23 mouse cellular contexts compared by ENCODE assay signal in the genomic region with DNA sequence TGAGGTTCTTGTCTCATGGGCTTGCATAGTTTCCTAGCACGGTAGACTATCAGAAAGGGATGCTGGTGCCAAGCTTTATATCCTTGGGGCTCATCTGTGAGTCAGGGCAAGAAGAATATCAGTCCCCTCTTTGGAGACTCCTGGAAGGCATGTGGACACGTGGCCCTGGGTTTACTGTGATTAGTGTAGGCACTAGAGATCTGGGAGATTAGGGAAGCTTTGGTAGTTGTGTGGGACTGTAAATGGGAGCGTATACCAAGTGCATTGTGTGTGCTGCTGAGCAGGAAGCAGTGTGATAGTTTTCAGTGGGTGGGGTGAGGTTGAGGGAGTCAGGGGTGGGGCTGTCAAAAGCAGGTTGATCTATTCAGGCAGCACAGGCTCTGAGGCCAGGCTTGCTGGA. TPM values are rescaled to one million over a fixed set of nuclear protein-coding genes. Genes with fewer than 3 reads are reported as not detected.
DNase-seq lines count a peak whose midpoint lies in the region; ATAC-seq and TF ChIP-seq lines count a peak whose summit lies in the region.
"Had no signal": no experiment of that assay in that cellular context is flagged by ENCODE, and none has a peak within 500 bp of the region (broad histone marks: within the 10 kb centered on the region; RNA-seq: fewer than 3 reads in every experiment).

No protein-coding gene starts in this region.

- H3K4me1 ChIP-seq in limb, embryonic 13.5 days = peaks cover 20% of the 10 kb centered on the region
- H3K4me1 ChIP-seq in limb, embryonic 10.5 days = peaks cover 16% of the 10 kb centered on the region

- H3ac ChIP-seq in myocyte (ENCODE audit: control insufficient read depth, insufficient read length) = no peak overlapping the region

- H3K9me3 ChIP-seq in limb, embryonic 13.5 days = no peaks in the 10 kb centered on the region
- no peaks in the 10 kb centered on the region for H3K9me3 ChIP-seq in limb, embryonic 10.5 days (replicated peaks)
- H3K9me3 ChIP-seq: embryonic facial prominence, embryonic 12.5 days; forebrain, embryonic 13.5 days; midbrain, embryonic 15.5 days had no signal

- H3K79me2 ChIP-seq in myocyte (ENCODE audit: control insufficient read depth, insufficient read depth) = peaks cover 66% of the 10 kb centered on the region

- 0 out of 2 replicates have a peak overlapping the region, but pooled peaks have one; percentile 31 for H3K9ac ChIP-seq in limb, embryonic 13.5 days
- H3K9ac ChIP-seq: embryonic facial prominence, embryonic 12.5 days; midbrain, embryonic 15.5 days had no signal

- peak; percentile 56 to 86 for DNase-seq in adrenal gland, adult (ENCODE audit: inconsistent age in 2 of 2, low spot score in 1 of 2)
- no peak for DNase-seq in adrenal gland, postnatal 25 days
- no peak for DNase-seq in limb, embryonic 10.5 days (ENCODE audit: low spot score)
- peak; percentile 61 for DNase-seq in adrenal gland, postnatal 14 days
- DNase-seq in urinary bladder, adult 2 months (ENCODE audit: low spot score) = no peak
- DNase-seq in yolk sac, embryonic 10.5 days (ENCODE audit: low spot score) = no peak
- DNase-seq: heart, postnatal 14 days; kidney, adult 11 months; kidney, postnatal 36 days; lung, postnatal 36 days; right cerebral cortex, postnatal 14 days had no signal

- no peak overlapping the region for H3K27ac ChIP-seq in limb, embryonic 13.5 days
- H3K27ac ChIP-seq in limb, embryonic 10.5 days = no peak overlapping the region
- H3K27ac ChIP-seq: embryonic facial prominence, embryonic 12.5 days; forebrain, embryonic 13.5 days; midbrain, embryonic 15.5 days had no signal

- WGBS in limb, embryonic 13.5 days = 73% methylated on average over 3 of the region's 3 CpGs
- 73% methylated on average over 3 of the region's 3 CpGs for WGBS in limb, embryonic 10.5 days

- no peak for TF ChIP-seq POLR2A in myocyte (IDR thresholded peaks at IDR 0.05; ENCODE audit: insufficient read length, low read depth)

- no peaks in the 10 kb centered on the region for H3K27me3 ChIP-seq in limb, embryonic 13.5 days
- no peaks in the 10 kb centered on the region for H3K27me3 ChIP-seq in limb, embryonic 10.5 days (ENCODE audit: low read depth, poor library complexity, severe bottlenecking)
- no peaks in the 10 kb centered on the region for H3K27me3 ChIP-seq in myocyte (ENCODE audit: control insufficient read depth, insufficient read depth, insufficient read length)
- H3K27me3 ChIP-seq: CH12.LX; embryonic facial prominence, embryonic 12.5 days; forebrain, embryonic 13.5 days; midbrain, embryonic 15.5 days had no signal

- no peak for ATAC-seq in limb, embryonic 13.5 days (ENCODE audit: low FRiP score, low read depth)
- ATAC-seq: forebrain, embryonic 13.5 days; midbrain, embryonic 15.5 days had no signal

- H3K4me3 ChIP-seq in limb, embryonic 13.5 days = no peak overlapping the region
- H3K4me3 ChIP-seq in limb, embryonic 10.5 days = no peak overlapping the region
- no peak overlapping the region for H3K4me3 ChIP-seq in myocyte
- H3K4me3 ChIP-seq: embryonic facial prominence, embryonic 12.5 days; forebrain, embryonic 13.5 days; midbrain, embryonic 15.5 days had no signal

- no peak overlapping the region for H3K4me2 ChIP-seq in limb, embryonic 13.5 days (replicated peaks)
- H3K4me2 ChIP-seq in myocyte (ENCODE audit: low read depth) = peak overlapping the region; percentile 49
- H3K4me2 ChIP-seq: embryonic facial prominence, embryonic 12.5 days; forebrain, embryonic 13.5 days; midbrain, embryonic 15.5 days had no signal

- peaks cover 57% of the 10 kb centered on the region for H3K36me3 ChIP-seq in limb, embryonic 13.5 days
- H3K36me3 ChIP-seq in limb, embryonic 10.5 days = peaks cover 69% of the 10 kb centered on the region
- H3K36me3 ChIP-seq in myocyte (ENCODE audit: control insufficient read depth, insufficient read depth) = peaks cover 28% of the 10 kb centered on the region

TF ChIP-seq in myocyte, 11 proteins besides CTCF, POLR2A, EP300 and RAD21:
- TF ChIP-seq MAX (IDR thresholded peaks at IDR 0.05; ENCODE audit: low read depth) (no peak), POLR2AphosphoS2 (IDR thresholded peaks at IDR 0.05; ENCODE audit: insufficient read length, low read depth) (no peak), SRF (IDR thresholded peaks at IDR 0.05; ENCODE audit: control insufficient read depth, insufficient read length, low read depth) (no peak), CEBPB (IDR thresholded peaks at IDR 0.05; ENCODE audit: insufficient read depth, poor library complexity, severe bottlenecking) (no peak), MYOG (IDR thresholded peaks at IDR 0.05; ENCODE audit: control insufficient read depth in 1 of 3, insufficient read depth in 1 of 3, insufficient read length in 2 of 3, low read depth in 2 of 3) (no peak), REST (IDR thresholded peaks at IDR 0.05; ENCODE audit: insufficient read depth, insufficient read length) (no peak), MYOD1 (IDR thresholded peaks at IDR 0.05; ENCODE audit: control insufficient read depth in 1 of 3, insufficient read length in 2 of 3, low read depth in 2 of 3) (no peak), E2F4 (IDR thresholded peaks at IDR 0.05; ENCODE audit: insufficient read depth) (no peak), USF1 (IDR thresholded peaks at IDR 0.05; ENCODE audit: low read depth) (no peak), TCF3 (IDR thresholded peaks at IDR 0.05; ENCODE audit: insufficient read length, low read depth) (no peak), TCF12 (IDR thresholded peaks at IDR 0.05; ENCODE audit: insufficient read depth, poor library complexity, severe bottlenecking) (no peak)

RNA-seq across cellular contexts. Expression of gene Dhcr7, which starts 12.0 kb away (rescaled TPM):
- 1,142 and 1,301 TPM in 2 replicates for total RNA-seq in adrenal gland, postnatal 25 days (2021)
- 33.8 and 38.7 TPM in 2 replicates for polyA plus RNA-seq in limb, embryonic 13.5 days (2015; fragmentation: Nextera tagmentation; extraction: Ambion mirVana)
- 69.7 and 70.5 TPM in 2 replicates for polyA plus RNA-seq in limb, embryonic 10.5 days (2016; fragmentation: Nextera tagmentation; extraction: Ambion mirVana)
- 498 and 535 TPM in 2 replicates for total RNA-seq in adrenal gland, postnatal 14 days (2021)
- 107 TPM for polyA plus RNA-seq in myocyte (2012; fragmentation: generic; extraction: Trizol)
- 30.5 and 37.0 TPM in 2 replicates for polyA plus RNA-seq in urinary bladder, adult 2 months (2012; rRNA removed)

RNA-seq across cellular contexts. Expression of gene Nadsyn1, which starts 12.3 kb away (rescaled TPM):
- total RNA-seq in adrenal gland, postnatal 25 days (2021) = 16.7 and 21.7 TPM in 2 replicates
- polyA plus RNA-seq in limb, embryonic 13.5 days (2015; fragmentation: Nextera tagmentation; extraction: Ambion mirVana) = 7.5 and 7.6 TPM in 2 replicates
- 10.3 and 10.4 TPM in 2 replicates for polyA plus RNA-seq in limb, embryonic 10.5 days (2016; fragmentation: Nextera tagmentation; extraction: Ambion mirVana)
- total RNA-seq in adrenal gland, postnatal 14 days (2021) = 12.7 and 16.3 TPM in 2 replicates
- 5.7 TPM for polyA plus RNA-seq in myocyte (2012; fragmentation: generic; extraction: Trizol)
- polyA plus RNA-seq in urinary bladder, adult 2 months (2012; rRNA removed) = 9.7 and 11.3 TPM in 2 replicates

RNA-seq across cellular contexts. Expression of gene Gm498, which starts 31.7 kb away (rescaled TPM):
- not detected in 2 replicates for total RNA-seq in adrenal gland, postnatal 25 days (2021)
- polyA plus RNA-seq in limb, embryonic 13.5 days (2015; fragmentation: Nextera tagmentation; extraction: Ambion mirVana) = not detected in 2 replicates
- polyA plus RNA-seq in limb, embryonic 10.5 days (2016; fragmentation: Nextera tagmentation; extraction: Ambion mirVana) = not detected in 2 replicates
- total RNA-seq in adrenal gland, postnatal 14 days (2021) = not detected in 2 replicates
- not detected for polyA plus RNA-seq in myocyte (2012; fragmentation: generic; extraction: Trizol)
- not detected in 2 replicates for polyA plus RNA-seq in urinary bladder, adult 2 months (2012; rRNA removed)
- total RNA-seq: adrenal gland, adult 18-20 months; CH12.LX; heart, adult 8-10 months; heart, postnatal 14 days; layer of hippocampus, postnatal 25 days; neutrophil, adult 5-6 weeks had no signal
- polyA plus RNA-seq: embryonic facial prominence, embryonic 12.5 days; forebrain, embryonic 13.5 days; limb, embryonic 11.5 days; liver, embryonic 16.5 days; midbrain, embryonic 15.5 days had no signal

RNA-seq across cellular contexts. Expression of gene Mrgpre, which starts 50.7 kb away (rescaled TPM):
- 1.4 and 2.0 TPM in 2 replicates for total RNA-seq in adrenal gland, postnatal 25 days (2021)
- 1.5 and 1.8 TPM in 2 replicates for polyA plus RNA-seq in limb, embryonic 13.5 days (2015; fragmentation: Nextera tagmentation; extraction: Ambion mirVana)
- 1.1 and 1.9 TPM in 2 replicates for polyA plus RNA-seq in limb, embryonic 10.5 days (2016; fragmentation: Nextera tagmentation; extraction: Ambion mirVana)
- total RNA-seq in adrenal gland, postnatal 14 days (2021) = 2.1 and 2.7 TPM in 2 replicates
- polyA plus RNA-seq in myocyte (2012; fragmentation: generic; extraction: Trizol) = 1.9 TPM
- polyA plus RNA-seq in urinary bladder, adult 2 months (2012; rRNA removed) = 1.2 and 2.1 TPM in 2 replicates

Comparison
In these comparisons a context has a peak if more than half of its experiments do, and no peak if none do; other contexts are left out.
1. DNase-seq: peak in adrenal gland, adult (2 of 2) and adrenal gland, postnatal 14 days (single experiment); none in adrenal gland, postnatal 25 days (single experiment), limb, embryonic 10.5 days (single experiment), urinary bladder, adult 2 months (single experiment) and yolk sac, embryonic 10.5 days (single experiment).